Mouse (Mus musculus): ENCODE results near the gene Usp28.
A peak's percentile ranks its signal among the peaks of the same experiment; 100 is the strongest.

GRCm38 (mm10) chr9:49081561-49081960 is 96.4 kb downstream of the Usp28 start:
- TF ChIP-seq CTCF (IDR thresholded peaks at IDR 0.05; ENCODE audit: control insufficient read depth, insufficient read depth, low read length) (peak; percentile 43), POLR2A (IDR thresholded peaks at IDR 0.05; ENCODE audit: borderline replicate concordance, control insufficient read depth, low read depth, low read length) (no peak)
